Mouse (Mus musculus): ENCODE data around the gene Tshz2. TPM values are rescaled to one million over a fixed set of nuclear protein-coding genes. Genes with fewer than 3 reads are reported as not detected.

The Tshz2 gene
- total RNA-seq, 1 experiment from 2014 or later: not detected

GRCm38 (mm10) chr2:169686697-169687430 lies 54.1 kb downstream of the Tshz2 start:
- ATAC-seq (replicated peaks; ENCODE audit: insufficient number of reproducible peaks, low FRiP score, low TSS enrichment, poor library complexity, severe bottlenecking): no peak

- ATAC-seq (replicated peaks; ENCODE audit: insufficient number of reproducible peaks, low FRiP score, low TSS enrichment, poor library complexity, severe bottlenecking): no peak
Measured at GRCm38 (mm10) chr2:169690054-169690453, 57.2 kb downstream of the Tshz2 start.

GRCm38 (mm10) chr2:169694494-169694893 lies 61.7 kb downstream of the Tshz2 start:
- ATAC-seq (replicated peaks; ENCODE audit: insufficient number of reproducible peaks, low FRiP score, low TSS enrichment, poor library complexity, severe bottlenecking): no peak

GRCm38 (mm10) chr2:169695025-169695424 lies 62.2 kb downstream of the Tshz2 start:
- ATAC-seq (replicated peaks; ENCODE audit: insufficient number of reproducible peaks, low FRiP score, low TSS enrichment, poor library complexity, severe bottlenecking): no peak

GRCm38 (mm10) chr2:169699141-169699540 lies 66.3 kb downstream of the Tshz2 start:
- ATAC-seq (replicated peaks; ENCODE audit: insufficient number of reproducible peaks, low FRiP score, low TSS enrichment, poor library complexity, severe bottlenecking): no peak

GRCm38 (mm10) chr2:169699862-169700511 lies 67.2 kb downstream of the Tshz2 start:
- ATAC-seq (replicated peaks; ENCODE audit: insufficient number of reproducible peaks, low FRiP score, low TSS enrichment, poor library complexity, severe bottlenecking): no peak

- no peak for ATAC-seq (replicated peaks; ENCODE audit: insufficient number of reproducible peaks, low FRiP score, low TSS enrichment, poor library complexity, severe bottlenecking)
Measured at GRCm38 (mm10) chr2:169702725-169703486, 70.1 kb downstream of the Tshz2 start.

GRCm38 (mm10) chr2:169721793-169722326 lies 89.0 kb downstream of the Tshz2 start:
- no peak for ATAC-seq (replicated peaks; ENCODE audit: insufficient number of reproducible peaks, low FRiP score, low TSS enrichment, poor library complexity, severe bottlenecking)

GRCm38 (mm10) chr2:169722341-169722740 lies 89.5 kb downstream of the Tshz2 start:
- ATAC-seq (replicated peaks; ENCODE audit: insufficient number of reproducible peaks, low FRiP score, low TSS enrichment, poor library complexity, severe bottlenecking): no peak

GRCm38 (mm10) chr2:169723645-169724462 lies 91.0 kb downstream of the Tshz2 start:
- no peak for ATAC-seq (replicated peaks; ENCODE audit: insufficient number of reproducible peaks, low FRiP score, low TSS enrichment, poor library complexity, severe bottlenecking)

- ATAC-seq (replicated peaks; ENCODE audit: insufficient number of reproducible peaks, low FRiP score, low TSS enrichment, poor library complexity, severe bottlenecking): no peak
Measured at GRCm38 (mm10) chr2:169728651-169729280, 96.0 kb downstream of the Tshz2 start.

GRCm38 (mm10) chr2:169730551-169730996 lies 97.8 kb downstream of the Tshz2 start:
- no peak for ATAC-seq (replicated peaks; ENCODE audit: insufficient number of reproducible peaks, low FRiP score, low TSS enrichment, poor library complexity, severe bottlenecking)

GRCm38 (mm10) chr2:169734053-169734452 lies 101.2 kb downstream of the Tshz2 start:
- no peak for ATAC-seq (replicated peaks; ENCODE audit: insufficient number of reproducible peaks, low FRiP score, low TSS enrichment, poor library complexity, severe bottlenecking)

- ATAC-seq (replicated peaks; ENCODE audit: insufficient number of reproducible peaks, low FRiP score, low TSS enrichment, poor library complexity, severe bottlenecking): no peak
Measured at GRCm38 (mm10) chr2:169735475-169736406, 102.9 kb downstream of the Tshz2 start.

- ATAC-seq (replicated peaks; ENCODE audit: insufficient number of reproducible peaks, low FRiP score, low TSS enrichment, poor library complexity, severe bottlenecking): no peak
Measured at GRCm38 (mm10) chr2:169740996-169741395, 108.2 kb downstream of the Tshz2 start.

GRCm38 (mm10) chr2:169742791-169743190 lies 110.0 kb downstream of the Tshz2 start:
- no peak for ATAC-seq (replicated peaks; ENCODE audit: insufficient number of reproducible peaks, low FRiP score, low TSS enrichment, poor library complexity, severe bottlenecking)

GRCm38 (mm10) chr2:169743294-169743693 lies 110.5 kb downstream of the Tshz2 start:
- ATAC-seq (replicated peaks; ENCODE audit: insufficient number of reproducible peaks, low FRiP score, low TSS enrichment, poor library complexity, severe bottlenecking): no peak

Measured in monocyte, adult 5-6 weeks (primary cell).